Mouse (Mus musculus) kidney, embryonic 14.5 days (tissue): Measurements from ENCODE around the gene Timd4. TPM values are rescaled to one million over a fixed set of nuclear protein-coding genes. Genes with fewer than 3 reads are reported as not detected.

Experiments used
- ATAC-seq: fragments of 200-750 bp; cut with Nextera tagmentation; 2 replicates; pipeline ENCODE4 v1.8.0; 2017; ENCODE audit warnings: moderate number of reproducible peaks, mild to moderate bottlenecking, moderate TSS enrichment, moderate library complexity; ENCODE audit not compliant: low FRiP score, low TSS enrichment
- H3K27ac ChIP-seq: fragments of 300-500 bp; sonication (generic); 2 replicates; pipeline ENCODE4 v1.5.1; 2014; ENCODE audit warnings: low read depth, mild to moderate bottlenecking, low read length, moderate library complexity, mixed read lengths
- H3K27me3 ChIP-seq: fragments of 300-500 bp; sonication (generic); 2 replicates; pipeline ENCODE4 v1.6.1; 2014; ENCODE audit warnings: mild to moderate bottlenecking, low read length; ENCODE audit not compliant: control insufficient read depth, insufficient read depth
- H3K36me3 ChIP-seq: fragments of 300-500 bp; sonication (generic); 2 replicates; pipeline ENCODE4 v1.6.1; 2014; ENCODE audit warnings: low read length, mixed read lengths; ENCODE audit not compliant: control insufficient read depth, insufficient read depth
- H3K4me1 ChIP-seq: fragments of 300-500 bp; sonication (generic); 2 replicates; pipeline ENCODE4 v1.6.1; 2014; ENCODE audit warnings: low read length, mixed read lengths; ENCODE audit not compliant: control insufficient read depth, insufficient read depth
- H3K4me2 ChIP-seq: fragments of 300-500 bp; sonication (generic); replicated peaks from 2 replicates; pipeline ENCODE4 v1.6.1; 2014; ENCODE audit warnings: low read depth, mild to moderate bottlenecking, low read length
- H3K4me3 ChIP-seq: fragments of 300-500 bp; sonication (generic); 2 replicates; pipeline ENCODE4 v1.5.1; 2014; ENCODE audit warnings: mild to moderate bottlenecking, low read length
- H3K9ac ChIP-seq: fragments of 300-500 bp; sonication (generic); 2 replicates; pipeline ENCODE4 v1.6.1; 2014; ENCODE audit warnings: low read depth, mild to moderate bottlenecking, low read length, moderate library complexity
- H3K9me3 ChIP-seq: fragments of 300-500 bp; sonication (generic); 2 replicates; pipeline ENCODE4 v1.6.1; 2016; ENCODE audit warnings: low read length; ENCODE audit not compliant: control insufficient read depth
- WGBS: fragments of 180-500 bp; shearing (Covaris S2); extraction: QIAGEN DNeasy Blood & Tissue Kit; methylation state at CpG from one replicate; pipeline ENCODE4 v1.1.7; 2014; 5-methylcytosine and 5-hydroxymethylcytosine counted together
- polyA plus RNA-seq: library from polyadenylated mRNA; unstranded; fragments of >200 nt; fragmentation: Nextera tagmentation; extraction: Ambion mirVana; gene quantifications from 2 replicates; pipeline ENCODE4 v1.2.1, GENCODE M21; 2014

The Timd4 gene
- 0.29 and 0.31 TPM in 2 replicates for polyA plus RNA-seq

DNA sequence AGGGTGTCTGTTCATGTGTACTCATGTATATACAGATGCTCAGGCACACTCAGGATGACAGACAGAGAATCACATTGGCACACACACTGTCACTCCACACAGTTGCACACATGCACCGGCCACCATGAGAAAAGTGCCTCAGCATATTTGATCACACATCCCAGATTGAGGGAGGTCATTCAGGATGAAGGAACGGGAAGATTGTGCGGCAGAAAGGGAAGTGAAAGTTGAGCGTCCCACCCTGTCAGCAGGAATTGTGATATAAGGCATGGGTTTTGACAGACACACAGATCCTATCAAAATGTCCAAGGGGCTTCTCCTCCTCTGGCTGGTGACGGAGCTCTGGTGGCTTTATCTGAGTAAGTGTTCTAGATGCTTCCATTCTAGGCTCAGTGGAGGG lies at the start of gene Timd4:
Gene Timd4 (plus strand): TSS at position 290 of the 400 bp plus-strand sequence.
- Histone ChIP-seq H3K27ac (no peak within 1 kb of the TSS), H3K4me1 (no peaks in the 10 kb centered on the region), H3K4me2 (no peak within 1 kb of the TSS), H3K36me3 (no peaks in the 10 kb centered on the region), H3K9ac (no peak within 1 kb of the TSS), H3K4me3 (no peak within 1 kb of the TSS), H3K27me3 (no peaks in the 10 kb centered on the region), H3K9me3 (no peaks in the 10 kb centered on the region)
- ATAC-seq: no peak
- 93% methylated on average over 5 of the region's 5 CpGs for WGBS

- no peaks in the 10 kb centered on the region for H3K36me3 ChIP-seq
- no peak overlapping the region for H3K4me2 ChIP-seq
- H3K27ac ChIP-seq: no peak overlapping the region
- H3K4me3 ChIP-seq: no peak overlapping the region
- no peak for ATAC-seq
- H3K9me3 ChIP-seq: no peaks in the 10 kb centered on the region
- no peaks in the 10 kb centered on the region for H3K27me3 ChIP-seq
- no peak overlapping the region for H3K9ac ChIP-seq
- no peaks in the 10 kb centered on the region for H3K4me1 ChIP-seq
- WGBS: 74% methylated on average over 3 of the region's 3 CpGs
Observed at GRCm38 (mm10) chr11:46776879-46777278, 33.7 kb upstream of the Timd4 start.

DNA sequence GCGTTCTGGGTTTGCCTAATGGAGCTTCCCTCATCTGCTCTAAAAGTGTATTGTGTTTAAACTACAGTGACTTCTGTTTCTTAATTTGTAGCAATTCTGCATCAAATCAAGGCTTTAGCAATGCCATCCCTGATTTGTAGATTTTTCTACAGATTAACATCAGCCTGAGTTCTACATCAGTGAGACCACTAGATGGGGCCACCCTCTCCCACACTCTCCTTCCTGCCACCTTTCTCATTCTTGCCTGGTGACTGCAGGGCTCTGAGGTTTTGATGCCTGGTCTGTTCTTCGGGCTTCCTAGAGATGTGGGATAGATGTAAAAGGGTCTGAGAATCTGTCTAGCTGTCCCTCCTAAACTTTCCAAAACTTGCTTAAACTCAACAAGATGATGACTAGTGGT lies 30.8 kb upstream of the Timd4 start:
- H3K4me1 ChIP-seq: no peaks in the 10 kb centered on the region
- H3K27ac ChIP-seq: no peak overlapping the region
- H3K4me2 ChIP-seq: no peak overlapping the region
- no peaks in the 10 kb centered on the region for H3K9me3 ChIP-seq
- no peak overlapping the region for H3K4me3 ChIP-seq
- no peaks in the 10 kb centered on the region for H3K27me3 ChIP-seq
- WGBS: 82% methylated on average over 2 of the region's 2 CpGs
- no peak for ATAC-seq
- no peak overlapping the region for H3K9ac ChIP-seq
- no peaks in the 10 kb centered on the region for H3K36me3 ChIP-seq

GRCm38 (mm10) chr11:46804440-46804839 lies 6.2 kb upstream of the Timd4 start:
- no peak overlapping the region for H3K4me3 ChIP-seq
- H3K36me3 ChIP-seq: no peaks in the 10 kb centered on the region
- no peak for ATAC-seq
- H3K27me3 ChIP-seq: no peaks in the 10 kb centered on the region
- H3K9me3 ChIP-seq: peaks cover 4% of the 10 kb centered on the region; the same call in 1 of the 2 replicates
- 85% methylated on average over 2 of the region's 2 CpGs for WGBS
- H3K4me1 ChIP-seq: no peaks in the 10 kb centered on the region
- no peak overlapping the region for H3K4me2 ChIP-seq
- H3K27ac ChIP-seq: no peak overlapping the region
- H3K9ac ChIP-seq: no peak overlapping the region

GRCm38 (mm10) chr11:46817692-46818091 lies 7.1 kb downstream of the Timd4 start:
- Histone ChIP-seq H3K9me3 (no peaks in the 10 kb centered on the region), H3K4me1 (no peaks in the 10 kb centered on the region), H3K36me3 (no peaks in the 10 kb centered on the region), H3K27me3 (no peaks in the 10 kb centered on the region), H3K27ac (no peak overlapping the region), H3K9ac (no peak overlapping the region), H3K4me2 (no peak overlapping the region), H3K4me3 (no peak overlapping the region)
- no peak for ATAC-seq
- WGBS: 82% methylated on average over 5 of the region's 5 CpGs

DNA sequence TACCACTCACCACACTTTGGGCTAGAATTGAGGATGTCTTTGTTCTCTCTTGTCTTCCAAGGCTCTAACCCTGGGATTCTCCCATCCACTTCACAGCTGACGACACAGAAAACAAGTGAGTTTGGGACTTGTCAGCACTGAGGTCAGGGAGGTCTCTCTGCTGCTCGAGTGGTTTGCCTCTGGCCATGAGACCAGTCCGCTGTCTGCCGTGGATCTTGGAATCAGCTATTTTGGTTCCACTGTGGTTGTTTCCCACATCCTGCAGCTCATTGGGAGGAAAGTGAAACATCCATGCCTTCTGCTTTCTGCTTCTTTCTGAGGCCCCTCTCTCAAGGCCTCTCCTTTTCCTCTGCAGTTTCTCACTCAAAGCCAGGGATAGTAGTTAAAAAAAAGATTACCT lies 9.3 kb downstream of the Timd4 start:
- H3K36me3 ChIP-seq: no peaks in the 10 kb centered on the region
- no peak overlapping the region for H3K4me3 ChIP-seq
- no peak overlapping the region for H3K4me2 ChIP-seq
- H3K9me3 ChIP-seq: no peaks in the 10 kb centered on the region
- no peak for ATAC-seq
- H3K4me1 ChIP-seq: no peaks in the 10 kb centered on the region
- H3K27ac ChIP-seq: no peak overlapping the region
- 47% methylated on average over 4 of the region's 4 CpGs for WGBS
- H3K27me3 ChIP-seq: no peaks in the 10 kb centered on the region
- H3K9ac ChIP-seq: no peak overlapping the region

DNA sequence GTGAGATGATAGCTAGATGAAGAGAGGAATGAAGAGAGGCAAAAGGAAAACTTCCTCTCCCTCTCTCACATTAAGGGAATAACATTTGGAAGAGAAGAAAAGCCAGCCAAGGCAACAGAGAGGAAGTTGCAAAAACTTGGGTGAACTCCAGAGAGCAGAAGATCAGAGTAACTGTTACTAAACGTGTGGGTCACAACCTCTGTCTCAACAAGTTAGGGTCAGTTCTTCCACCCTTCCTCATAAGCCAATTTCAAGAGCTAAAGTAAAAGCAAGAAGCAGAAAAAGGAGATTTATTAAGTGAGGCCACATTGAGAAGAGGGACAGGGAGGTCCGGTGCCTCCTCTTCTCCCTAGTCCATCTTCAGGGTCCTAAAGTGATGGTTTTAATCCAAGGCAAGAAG lies 19.7 kb downstream of the Timd4 start:
- Histone ChIP-seq H3K9me3 (no peaks in the 10 kb centered on the region), H3K4me3 (no peak overlapping the region), H3K4me1 (no peaks in the 10 kb centered on the region), H3K36me3 (no peaks in the 10 kb centered on the region), H3K27ac (no peak overlapping the region), H3K4me2 (no peak overlapping the region), H3K27me3 (no peaks in the 10 kb centered on the region), H3K9ac (no peak overlapping the region)
- no peak for ATAC-seq
- WGBS: 68% methylated on average over 2 of the region's 2 CpGs

GRCm38 (mm10) chr11:46835080-46835479 lies 24.5 kb downstream of the Timd4 start:
- no peaks in the 10 kb centered on the region for H3K9me3 ChIP-seq
- no peak overlapping the region for H3K4me2 ChIP-seq
- 71% methylated on average over 1 of the region's 1 CpGs for WGBS
- H3K9ac ChIP-seq: no peak overlapping the region
- no peaks in the 10 kb centered on the region for H3K36me3 ChIP-seq
- H3K27ac ChIP-seq: no peak overlapping the region
- no peaks in the 10 kb centered on the region for H3K4me1 ChIP-seq
- no peak for ATAC-seq
- H3K4me3 ChIP-seq: no peak overlapping the region
- H3K27me3 ChIP-seq: no peaks in the 10 kb centered on the region

GRCm38 (mm10) chr11:46842015-46842726 lies 31.6 kb downstream of the Timd4 start:
- H3K9me3 ChIP-seq: no peaks in the 10 kb centered on the region
- H3K4me1 ChIP-seq: no peaks in the 10 kb centered on the region
- H3K36me3 ChIP-seq: no peaks in the 10 kb centered on the region
- 62% methylated on average over 2 of the region's 2 CpGs for WGBS
- no peaks in the 10 kb centered on the region for H3K27me3 ChIP-seq
- no peak overlapping the region for H3K27ac ChIP-seq
- H3K4me3 ChIP-seq: no peak overlapping the region
- H3K4me2 ChIP-seq: no peak overlapping the region
- no peak for ATAC-seq
- no peak overlapping the region for H3K9ac ChIP-seq
